Mouse (Mus musculus) cerebellum, postnatal 4 days (tissue): Measurements from ENCODE around the gene Ppm1e.

Source experiments
- DNase-seq, 2 experiments: peaks; one replicate each; pipeline ENCODE4 v3.0.0; 2022; ENCODE audit warnings: low spot score in 2 of 2, mixed read lengths in 1 of 2

Ppm1e gene

DNA sequence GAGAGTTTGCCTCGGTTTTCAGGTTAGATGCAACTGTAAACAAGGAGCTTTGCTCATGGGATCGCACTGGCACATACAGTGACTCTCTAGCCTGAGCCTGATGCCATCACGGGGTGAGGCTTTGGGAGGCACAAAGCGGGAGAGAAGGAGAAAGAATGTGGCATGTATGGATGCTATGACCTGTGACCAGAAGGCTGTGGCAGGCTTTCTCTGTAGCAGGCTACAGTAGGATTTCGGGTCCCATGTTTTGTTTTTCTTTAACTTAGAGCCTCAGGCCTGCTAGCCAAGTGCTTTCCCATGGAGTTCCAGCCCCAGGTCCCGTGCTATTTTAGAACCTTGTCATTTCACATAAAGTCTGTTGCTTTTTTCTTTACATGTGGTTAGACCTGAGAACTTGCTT lies 108.7 kb downstream of the Ppm1e start:
- no peak for DNase-seq

DNA sequence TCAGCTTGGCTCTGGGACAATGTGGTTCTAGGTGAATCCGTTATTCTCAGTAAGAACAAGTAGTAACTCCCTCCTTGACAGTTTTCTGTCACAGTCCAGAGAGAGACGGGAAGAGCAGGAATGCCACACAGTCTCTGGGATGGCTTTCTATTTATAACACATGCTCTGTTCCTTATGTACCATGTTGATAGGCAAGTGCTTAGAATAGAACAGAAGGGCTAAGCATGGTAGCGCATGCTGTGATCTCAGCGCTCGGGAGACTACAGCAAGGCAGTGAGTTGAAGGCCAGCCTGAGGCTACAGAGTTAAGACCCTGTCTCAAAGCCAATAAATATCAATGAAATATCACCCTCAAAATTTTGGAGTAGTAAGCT lies 111.3 kb downstream of the Ppm1e start:
- DNase-seq, result no peak

DNA sequence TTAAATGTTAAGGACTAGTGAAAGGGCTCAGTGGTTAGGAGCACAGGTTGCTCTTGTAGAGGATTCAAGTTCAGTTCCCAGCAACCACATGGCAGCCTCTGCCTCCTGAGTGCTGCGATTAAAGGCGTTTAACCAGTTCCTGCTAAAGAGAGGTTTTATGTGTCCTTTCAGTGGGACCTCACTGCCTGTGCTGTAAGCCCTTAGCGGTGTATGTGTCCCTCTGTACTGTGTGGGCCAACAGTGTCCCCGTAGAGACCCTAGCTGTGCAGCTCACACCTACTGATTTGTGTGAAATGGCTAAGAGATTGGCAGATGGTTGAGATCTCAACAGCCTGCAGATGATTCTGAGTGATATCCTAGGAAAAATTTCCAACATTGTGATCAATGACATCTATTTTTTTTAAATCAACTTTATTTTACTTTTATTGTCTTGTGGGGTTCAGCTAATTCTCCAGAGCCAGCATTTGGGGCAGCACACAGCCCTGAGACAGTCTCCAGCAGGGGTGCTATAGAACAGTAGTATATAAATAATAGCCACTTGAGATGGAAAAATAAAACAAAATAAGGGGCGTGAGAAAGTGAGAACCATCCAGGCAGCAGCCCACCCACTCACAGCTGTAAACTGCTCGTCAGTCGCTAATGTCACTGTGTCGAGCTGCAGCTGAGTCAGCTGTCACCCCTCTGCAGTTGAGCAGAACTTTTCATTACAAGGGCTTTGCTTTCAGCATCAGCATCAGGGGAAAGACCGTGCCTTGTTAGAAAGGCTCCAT lies 111.9 kb downstream of the Ppm1e start:
- no peak for DNase-seq

DNA sequence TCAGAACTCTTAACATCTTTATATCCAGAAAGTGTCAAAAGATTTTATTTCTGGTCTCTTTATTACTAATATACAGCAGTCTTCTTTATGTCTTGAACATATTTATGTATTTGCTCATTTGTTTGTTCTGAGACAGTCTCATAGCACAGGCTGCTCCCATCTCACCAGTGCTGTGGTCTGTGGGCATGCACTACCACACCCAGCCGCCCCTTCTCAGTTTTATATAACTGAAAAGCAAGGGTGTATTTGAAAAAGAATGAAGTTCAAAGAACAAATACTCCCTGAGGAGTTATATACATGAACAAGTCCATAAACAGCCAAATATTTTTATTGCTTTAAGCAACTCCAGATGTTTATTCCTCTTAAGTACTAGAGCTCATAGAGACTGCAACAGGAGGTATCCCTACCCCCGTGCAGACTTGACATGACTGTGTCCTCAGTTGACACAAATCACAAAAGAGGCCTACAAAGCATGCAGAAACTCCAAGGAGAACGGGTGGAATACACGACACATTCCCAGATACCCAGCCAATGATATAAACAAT lies 112.6 kb downstream of the Ppm1e start:
- no peak for DNase-seq

DNA sequence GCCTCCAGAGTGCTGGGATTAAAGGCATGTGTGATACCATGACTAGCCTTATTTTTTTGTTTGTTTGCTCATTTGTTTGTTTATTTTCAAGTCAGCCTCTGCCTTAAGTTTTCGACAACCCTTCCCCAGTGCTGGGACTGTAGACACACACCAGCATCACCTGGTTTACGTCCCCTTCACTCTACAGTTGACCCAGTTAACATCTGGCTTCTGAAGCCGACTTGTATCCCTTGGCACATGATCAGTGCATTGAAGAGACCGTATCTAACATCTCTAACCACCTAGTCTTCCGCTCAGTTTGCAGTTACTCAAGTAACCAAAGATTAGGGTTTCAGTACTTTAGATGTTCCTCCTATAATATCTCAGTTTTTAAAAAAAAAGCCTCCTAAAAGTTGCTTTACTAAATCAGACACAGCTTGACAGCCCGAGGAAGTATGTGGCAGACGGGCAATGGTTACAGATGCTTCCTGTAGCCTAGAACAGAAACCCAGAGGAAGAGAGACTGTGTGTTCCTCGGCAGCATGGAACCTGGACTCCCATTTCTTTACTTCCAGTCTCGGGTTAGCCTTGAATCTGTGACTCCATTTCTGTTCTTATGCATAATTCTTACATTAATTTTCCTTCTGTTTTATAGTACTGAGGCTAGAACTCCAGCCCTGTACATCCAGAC lies 113.5 kb downstream of the Ppm1e start:
- no peak for DNase-seq

DNA sequence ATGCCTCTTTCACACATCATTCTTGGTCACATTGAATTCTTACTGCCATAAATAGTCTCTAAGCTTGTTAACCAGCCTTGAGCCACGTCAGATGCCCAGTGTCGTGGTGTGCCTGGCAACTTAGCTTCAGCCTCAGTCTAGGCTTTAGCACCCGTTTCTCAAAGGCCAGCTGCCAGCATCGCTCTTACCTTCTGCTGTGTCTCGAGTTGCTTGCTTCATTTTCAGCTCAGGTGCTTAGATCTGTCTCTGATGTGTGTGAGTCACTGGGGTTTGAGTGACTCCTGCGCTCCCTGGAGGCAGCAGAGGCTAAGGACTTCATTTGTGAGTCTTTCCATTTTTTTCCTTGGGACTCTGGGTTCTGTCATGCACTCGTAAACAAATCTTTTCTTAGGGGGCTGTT lies 117.6 kb downstream of the Ppm1e start:
- DNase-seq, result no peak

DNA sequence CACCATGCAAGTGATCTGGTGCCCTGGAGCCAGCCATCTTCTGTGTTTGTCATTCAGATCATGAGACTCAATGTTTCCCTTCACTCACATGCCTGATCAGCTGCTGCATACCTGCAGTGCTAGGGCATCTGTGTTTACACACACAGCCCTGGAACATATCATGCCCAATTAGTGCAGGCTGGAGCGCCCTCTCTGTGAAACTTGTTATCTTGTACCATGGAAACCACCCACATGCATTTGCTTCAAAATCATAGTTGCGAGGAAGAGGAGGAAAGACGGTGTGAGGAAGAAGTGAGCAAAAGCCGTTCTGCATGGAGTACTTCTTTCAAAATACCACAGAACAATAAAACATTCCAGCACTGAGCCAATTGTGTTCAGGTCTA lies 118.0 kb downstream of the Ppm1e start:
- no peak for DNase-seq

DNA sequence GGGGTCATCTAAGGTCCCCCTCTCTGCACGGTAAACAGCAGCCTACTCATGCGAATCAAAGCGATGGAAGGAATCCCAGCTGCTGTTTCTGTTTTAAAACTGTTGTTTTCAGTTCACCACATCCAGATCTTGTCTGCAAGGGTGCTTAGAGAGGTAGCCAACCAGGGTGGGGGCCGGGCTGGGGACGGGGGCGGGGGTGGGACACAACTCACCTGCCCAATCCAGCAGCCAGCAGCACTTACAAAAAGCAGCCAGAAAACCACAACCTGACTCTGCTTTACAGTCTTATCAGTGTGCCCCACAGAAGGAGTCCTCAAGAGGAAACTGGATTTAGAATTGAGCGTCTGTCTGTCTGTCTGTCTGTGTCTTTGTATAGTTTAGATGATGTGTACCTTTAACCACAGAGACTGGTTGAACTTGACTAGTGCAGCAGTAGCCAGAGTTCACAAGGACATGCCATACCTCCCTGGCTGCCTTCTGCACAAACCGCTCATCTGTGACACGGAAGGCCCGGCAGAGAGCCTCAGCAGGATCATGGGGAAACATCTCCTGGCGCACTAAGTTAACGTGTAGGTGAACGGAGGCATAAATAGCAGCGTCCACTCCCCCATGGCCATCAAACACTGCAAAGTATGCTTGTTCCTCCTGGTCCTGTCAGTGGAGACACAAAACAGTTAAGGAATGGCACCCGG lies 118.5 kb downstream of the Ppm1e start:
- no peak for DNase-seq

DNA sequence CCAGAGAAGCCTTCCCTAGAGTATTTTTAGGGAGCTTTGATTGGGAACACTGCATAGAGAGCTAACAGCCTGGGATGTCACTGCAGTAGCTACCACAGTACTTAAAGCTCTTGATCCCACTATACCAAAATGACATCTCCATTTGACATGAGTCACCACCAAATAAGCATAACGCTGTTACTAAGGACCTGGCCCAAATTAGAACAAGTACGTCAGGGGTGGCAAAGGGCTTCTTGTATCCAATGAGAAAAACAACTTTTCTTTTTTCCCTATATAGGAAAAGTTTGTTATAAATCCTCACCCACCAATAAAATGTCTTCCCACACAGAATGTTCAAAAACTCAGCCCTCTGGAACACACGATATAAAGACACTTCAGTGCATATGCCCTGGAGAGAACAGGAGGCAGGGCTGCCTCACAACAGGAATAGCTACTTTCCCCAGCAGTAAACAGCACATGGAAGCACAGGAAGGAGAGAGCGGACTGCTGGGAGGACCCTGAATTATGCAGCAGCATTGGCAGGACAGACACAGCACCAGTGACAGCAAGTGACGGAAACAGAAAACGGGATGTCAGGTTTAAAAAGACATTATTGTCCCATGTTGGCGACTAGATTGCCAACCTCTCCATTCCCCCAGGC lies 119.8 kb downstream of the Ppm1e start:
- no peak for DNase-seq

DNA sequence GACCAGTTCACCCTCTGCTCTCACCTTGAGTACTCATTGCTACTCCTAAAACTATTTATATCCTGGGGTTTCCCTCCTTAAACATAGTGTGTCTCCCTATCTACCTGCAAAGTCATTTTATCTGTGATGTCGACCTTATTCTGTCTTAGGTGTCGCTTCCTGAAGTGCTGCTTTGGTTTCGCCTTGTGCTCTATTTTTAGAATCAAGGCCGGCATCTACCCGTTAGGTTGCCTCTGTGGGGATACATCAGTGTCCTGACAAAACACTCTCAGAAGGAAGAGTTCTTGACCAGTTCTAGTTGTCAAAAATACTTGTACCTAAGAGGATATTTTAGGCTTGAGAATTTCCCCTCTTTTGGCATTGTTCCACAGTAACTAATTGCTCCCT lies 123.3 kb downstream of the Ppm1e start:
- DNase-seq, result no peak

DNA sequence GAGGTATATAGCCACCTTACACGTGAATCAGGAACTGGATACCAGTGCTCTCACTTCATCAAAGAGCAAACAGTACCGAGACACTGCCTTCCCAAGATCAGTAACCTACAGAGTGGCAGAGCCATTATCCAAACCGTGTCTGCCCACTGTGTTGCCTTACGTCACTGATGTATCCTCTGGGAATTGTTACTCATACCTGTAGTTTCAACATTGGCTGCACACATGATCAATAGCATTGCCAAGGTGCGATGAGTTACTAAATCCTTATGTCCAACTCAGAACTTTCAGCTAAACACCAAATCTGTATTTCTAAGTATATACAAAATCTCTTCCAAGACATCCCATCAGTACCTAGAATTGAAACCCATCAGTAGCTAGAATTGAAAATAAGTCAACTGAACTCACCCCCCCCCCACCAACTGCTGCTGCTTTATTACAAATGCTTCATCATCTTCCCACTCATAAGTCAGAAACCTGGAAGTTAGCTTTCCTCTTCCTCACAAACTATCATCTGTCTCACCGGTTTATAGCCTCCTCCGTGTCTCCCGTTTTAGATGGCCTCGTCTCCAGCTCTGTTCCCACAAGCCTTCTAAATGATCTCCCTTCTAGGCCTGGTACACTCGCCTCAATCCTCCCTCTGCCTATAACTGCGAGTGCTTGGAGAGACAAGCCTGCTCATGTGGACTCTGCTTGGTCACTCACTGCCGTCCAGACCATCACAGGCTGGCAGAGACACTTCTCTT lies 123.9 kb downstream of the Ppm1e start:
- no peak for DNase-seq

DNA sequence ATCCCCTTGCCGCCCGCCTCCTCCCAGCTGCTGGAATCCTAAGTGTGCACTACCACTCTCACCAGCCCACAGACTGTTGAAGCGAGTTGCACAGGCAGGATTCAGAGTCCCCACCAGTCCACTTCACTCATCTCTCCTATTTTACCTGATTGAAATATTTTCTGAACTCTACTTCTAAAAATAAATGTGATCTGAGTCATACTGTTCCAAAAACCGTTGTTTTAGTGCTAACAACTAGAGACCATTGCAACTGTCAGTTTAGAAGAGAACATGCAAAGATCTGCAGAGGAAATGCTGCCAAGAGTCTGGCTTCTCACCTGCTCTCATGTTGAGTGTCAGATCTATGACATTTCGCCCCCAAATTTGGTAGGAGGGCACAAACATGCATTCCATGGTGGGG lies 125.4 kb downstream of the Ppm1e start:
- no peak for DNase-seq

DNA sequence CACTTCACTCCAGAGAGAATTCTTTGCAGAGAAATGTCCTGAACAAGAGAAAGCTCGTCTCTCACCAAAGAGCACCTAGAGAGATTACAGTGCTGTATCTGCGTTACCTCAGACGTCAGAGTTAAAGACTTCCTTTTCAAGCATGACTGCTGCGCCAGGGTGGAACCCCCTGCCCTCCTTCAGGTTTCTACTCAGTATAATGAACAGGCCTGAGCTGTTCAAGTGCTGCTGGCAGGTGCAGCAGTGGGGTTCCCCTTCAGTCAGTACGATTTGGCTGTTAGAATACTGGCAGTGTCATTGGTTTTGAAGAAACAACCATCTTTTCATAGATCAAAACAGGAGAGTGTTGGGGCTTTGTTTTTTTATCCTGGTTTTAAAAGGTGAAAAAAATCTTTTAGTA lies 131.8 kb downstream of the Ppm1e start:
- no peak for DNase-seq

DNA sequence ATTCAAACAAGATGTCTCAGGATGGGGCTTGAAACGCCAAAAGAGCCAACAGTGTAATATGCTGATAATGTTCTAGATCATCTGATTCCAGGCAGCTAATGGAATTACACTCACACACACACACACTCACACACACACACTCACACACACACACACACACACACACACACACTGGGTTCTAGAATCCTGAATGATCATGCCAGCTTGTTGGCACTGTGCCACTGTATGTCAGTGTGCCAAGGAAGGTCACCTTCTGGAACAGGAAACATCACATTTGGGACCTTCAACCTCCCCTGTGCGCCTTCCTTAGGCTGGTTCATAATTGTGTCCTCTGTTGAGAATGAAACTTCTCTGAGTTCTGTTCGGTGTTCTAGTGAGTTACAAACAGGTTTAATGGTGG lies 136.1 kb downstream of the Ppm1e start:
- no peak for DNase-seq

DNA sequence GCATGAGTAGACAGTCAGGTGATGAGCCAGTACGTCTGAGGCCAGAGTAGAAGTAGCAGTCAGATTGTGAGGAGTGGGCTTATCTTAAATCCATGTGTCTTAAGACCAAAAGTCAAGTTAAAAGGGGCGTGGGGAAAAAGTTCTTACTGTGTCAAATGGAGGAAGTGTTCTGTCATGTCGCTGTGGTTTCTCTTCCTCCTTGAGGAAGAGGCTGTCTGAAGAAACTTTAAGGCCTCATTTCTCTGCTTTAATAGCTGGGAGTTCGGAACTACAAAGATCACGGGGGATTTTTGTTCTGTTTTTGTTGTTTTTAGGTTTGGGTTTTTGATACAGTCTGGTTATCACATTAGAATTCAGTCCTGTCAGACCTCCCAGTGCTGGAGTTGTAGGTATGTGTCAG lies 146.5 kb downstream of the Ppm1e start:
- DNase-seq, result no peak
